Mouse (Mus musculus) heart, postnatal 10 days (tissue): ENCODE data around the gene Tbc1d25. TPM values are rescaled to one million over a fixed set of nuclear protein-coding genes. Genes with fewer than 3 reads are reported as not detected.
A peak's percentile ranks its signal among the peaks of the same experiment; 100 is the strongest.

Experiments used
- DNase-seq, 2 experiments: peaks; one replicate each; pipeline ENCODE4 v3.0.0; 2021
- intact Hi-C: fragments of 180-260 bp; cut with DNase I; formaldehyde crosslinking; loops from one replicate; pipeline ENCODE4 v1.15.1; 2025
- total RNA-seq, 2 experiments: library from RNA; stranded (reverse); gene quantifications; 2 replicates each; pipeline ENCODE4 v1.2.3; 2021

The Tbc1d25 gene
- total RNA-seq, 2 experiments from 2014 or later = 6.0 to 6.5 TPM

- no peak for DNase-seq
- intact Hi-C loops = no loop called here
Observed at GRCm38 (mm10) chrX:8182871-8183540, 7.0 kb upstream of the Tbc1d25 start.

DNA sequence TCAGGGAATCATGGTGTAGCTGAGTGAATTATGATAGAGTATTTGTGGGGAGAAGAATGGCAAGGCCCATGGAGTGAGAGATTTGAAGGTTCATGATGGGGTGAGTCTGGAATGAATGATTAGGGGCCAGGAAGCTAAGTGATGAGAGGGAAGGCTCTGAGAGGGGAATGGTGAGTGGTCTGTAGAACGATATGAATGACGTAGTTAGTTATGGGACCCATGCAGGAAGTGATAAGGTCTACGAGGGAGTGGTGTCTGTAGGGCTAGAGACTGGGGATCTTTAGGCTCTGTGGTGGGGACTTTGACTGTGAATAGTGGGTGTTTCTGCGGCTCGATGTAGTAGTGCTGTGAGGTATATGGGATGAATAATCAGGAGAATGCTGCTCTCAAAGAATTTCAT lies 3.7 kb upstream of the Tbc1d25 start:
- intact Hi-C loops = no loop called here
- DNase-seq = no peak

GRCm38 (mm10) chrX:8178871-8179270 lies 2.9 kb upstream of the Tbc1d25 start:
- intact Hi-C loops = no loop called here
- no peak for DNase-seq

DNA sequence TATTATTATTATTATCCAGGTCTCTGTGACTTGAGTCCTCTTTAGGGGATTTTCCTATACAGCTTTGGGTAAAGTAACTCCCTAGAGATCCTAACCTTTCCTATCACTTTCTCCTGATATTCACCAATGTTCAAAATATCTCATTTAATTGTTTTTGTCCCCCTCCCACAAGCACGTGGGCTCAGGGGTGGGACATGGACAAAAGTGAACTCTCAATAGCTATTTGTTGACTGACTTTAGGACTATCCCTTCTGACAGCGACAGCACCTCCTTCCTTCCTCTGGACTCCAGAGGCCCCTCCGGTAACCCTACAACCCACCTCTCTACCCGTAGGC lies 845 bp downstream of the Tbc1d25 start:
- intact Hi-C loops = no loop called here
- no peak for DNase-seq

DNA sequence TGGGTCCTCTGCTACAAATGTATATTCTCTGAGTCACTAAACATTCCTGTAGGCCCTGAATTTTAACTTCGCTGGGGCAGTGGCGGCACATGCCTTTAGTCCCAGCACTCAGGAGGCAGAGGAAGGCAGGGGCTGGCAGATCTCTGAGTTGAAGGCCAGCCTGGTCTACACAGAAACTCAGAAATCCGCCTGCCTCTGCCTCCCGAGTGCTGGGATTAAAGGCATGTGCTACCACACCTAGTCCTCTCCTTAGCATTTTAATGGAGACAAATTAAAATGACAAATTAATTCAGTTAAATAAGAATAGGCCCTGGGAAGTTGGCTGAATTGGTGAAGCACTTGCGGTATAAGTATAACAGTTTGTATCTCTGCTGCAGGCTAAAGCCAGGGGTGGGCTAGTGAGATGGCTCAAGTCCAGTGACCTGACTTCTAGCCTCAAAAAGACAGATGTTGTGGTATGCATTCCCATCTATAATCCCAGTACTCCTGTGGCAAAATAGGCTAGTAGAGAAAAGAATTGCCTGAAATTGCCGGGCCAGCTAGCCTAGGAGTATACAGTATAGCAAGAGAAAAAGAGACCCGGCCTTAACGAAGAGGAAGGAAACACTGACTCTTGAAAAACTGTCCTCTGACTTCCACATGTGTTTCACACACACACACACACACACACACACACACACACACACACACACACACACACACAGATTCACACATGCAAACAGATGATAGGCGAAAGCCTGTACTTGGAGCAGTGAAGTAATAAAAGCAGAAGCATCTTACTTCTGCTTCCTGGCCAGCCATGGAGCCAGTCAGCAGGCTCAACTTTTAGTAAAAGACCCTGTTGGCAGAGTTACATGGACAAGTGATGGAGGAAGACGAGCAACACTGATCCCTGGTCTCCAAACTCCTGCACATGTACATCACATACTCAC lies 8.0 kb downstream of the Tbc1d25 start:
- intact Hi-C loops = no loop called here
- no peak for DNase-seq

DNA sequence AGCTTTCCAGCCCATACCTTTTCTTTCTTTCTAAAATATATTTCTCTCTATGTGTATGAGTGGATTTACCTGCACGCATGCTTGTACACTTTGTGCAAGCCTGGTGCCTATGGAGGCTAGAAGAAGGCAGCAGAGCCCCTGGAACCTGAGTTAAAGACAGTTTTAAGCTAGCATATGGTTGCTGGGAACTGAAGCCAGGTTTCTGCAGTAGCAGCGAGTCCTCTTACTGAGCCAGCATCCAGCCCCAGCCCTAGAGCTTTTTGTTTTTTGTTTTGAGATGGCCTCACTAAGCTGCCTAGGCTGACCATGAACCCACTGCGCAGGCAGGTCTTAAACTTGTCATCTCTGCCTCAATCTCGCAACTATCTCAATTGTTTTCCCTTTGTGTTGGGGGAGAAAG lies 11.5 kb downstream of the Tbc1d25 start:
- DNase-seq = no peak
- intact Hi-C loops = no loop called here

DNA sequence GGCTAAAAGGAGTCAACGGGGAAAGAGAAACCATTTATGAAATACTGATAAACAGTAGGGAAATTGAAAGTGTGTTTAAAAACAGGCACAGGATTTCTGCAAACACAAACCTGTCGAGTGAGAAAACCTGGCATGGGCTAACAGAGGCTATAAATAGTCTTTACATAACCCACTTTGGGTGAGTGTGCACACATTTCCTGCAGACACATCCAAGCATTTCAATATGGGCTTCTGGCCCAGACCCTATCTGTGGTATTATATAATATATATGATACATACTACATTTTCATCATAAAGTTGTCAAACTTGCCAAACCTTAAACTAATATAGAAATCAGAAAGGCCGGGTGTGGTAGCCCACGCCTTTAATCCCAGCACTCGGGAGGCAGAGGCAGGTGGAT lies 12.9 kb downstream of the Tbc1d25 start:
- intact Hi-C loops = no loop called here
- DNase-seq = no peak

DNA sequence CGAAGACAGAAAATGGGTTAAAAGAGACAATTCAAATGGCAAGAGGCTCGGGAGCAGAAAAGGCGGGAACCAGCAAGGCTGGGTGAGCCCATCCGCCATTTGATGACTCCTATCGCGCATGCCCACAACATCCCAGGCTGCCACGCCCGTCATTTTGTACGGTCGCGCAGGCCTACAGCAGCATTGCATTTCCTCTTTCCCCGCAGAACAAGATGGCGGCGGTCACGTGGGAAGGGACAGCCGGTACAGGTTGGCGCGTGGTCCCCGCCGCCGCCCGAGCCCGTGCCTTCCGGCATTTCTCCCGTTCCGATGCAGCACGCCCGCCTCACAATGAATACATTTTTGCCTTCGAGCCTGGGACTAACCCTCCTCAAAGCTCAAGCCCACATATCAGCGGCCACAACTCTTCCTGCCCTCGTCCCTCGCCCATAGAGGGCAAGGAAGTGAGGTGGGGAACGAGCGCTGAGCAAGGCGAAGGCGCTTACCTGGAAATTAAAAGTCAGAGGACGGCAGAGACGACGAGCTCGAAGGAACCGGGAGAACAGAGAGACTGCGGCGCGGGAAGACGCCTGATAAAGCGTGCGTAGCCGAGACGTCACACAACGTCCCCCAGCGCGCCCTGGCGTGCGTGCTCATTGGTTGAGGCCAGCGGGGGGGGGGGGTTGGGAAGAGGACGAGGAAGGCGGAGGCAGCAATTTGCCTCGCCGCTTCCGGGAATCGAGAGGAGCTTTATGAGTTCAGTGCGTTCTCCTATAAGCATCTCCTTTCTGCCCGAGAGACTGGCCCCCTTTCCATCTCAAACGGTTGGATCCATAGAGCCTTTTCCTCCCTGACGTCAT lies 30.6 kb downstream of the Tbc1d25 start, which contains the start of gene Rbm3:
TSS of gene Rbm3 (minus strand) at position 728 of the 839 bp plus-strand sequence.
- intact Hi-C loops = no loop called here

DNA sequence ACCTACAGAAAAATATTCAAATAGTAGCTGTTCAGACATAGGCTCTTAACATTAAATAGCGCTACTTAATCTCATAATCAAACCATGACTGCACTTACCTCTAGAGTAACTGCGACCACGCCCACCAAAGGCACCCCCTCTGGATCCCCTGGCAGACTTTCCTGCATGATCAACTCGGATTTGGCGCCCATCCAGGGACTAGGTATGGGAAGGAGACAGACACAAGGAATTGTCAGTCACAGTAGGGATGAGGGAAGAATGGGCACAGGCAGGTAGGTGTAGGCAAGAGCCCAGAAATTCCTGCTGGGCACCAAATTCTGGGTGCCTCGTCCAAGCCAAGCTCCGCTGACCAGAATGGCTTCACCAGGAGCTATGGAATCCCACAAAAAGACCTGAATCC lies 32.2 kb downstream of the Tbc1d25 start:
- intact Hi-C loops = no loop called here
- DNase-seq = no peak

More for the DNA sequence above, 30.6 kb downstream of the Tbc1d25 start, which contains the start of gene Rbm3:
- peak; percentile 86 to 90 for DNase-seq

- intact Hi-C loops = no loop called here
Observed at GRCm38 (mm10) chrX:8142948-8143347, 33.0 kb downstream of the Tbc1d25 start.

DNA sequence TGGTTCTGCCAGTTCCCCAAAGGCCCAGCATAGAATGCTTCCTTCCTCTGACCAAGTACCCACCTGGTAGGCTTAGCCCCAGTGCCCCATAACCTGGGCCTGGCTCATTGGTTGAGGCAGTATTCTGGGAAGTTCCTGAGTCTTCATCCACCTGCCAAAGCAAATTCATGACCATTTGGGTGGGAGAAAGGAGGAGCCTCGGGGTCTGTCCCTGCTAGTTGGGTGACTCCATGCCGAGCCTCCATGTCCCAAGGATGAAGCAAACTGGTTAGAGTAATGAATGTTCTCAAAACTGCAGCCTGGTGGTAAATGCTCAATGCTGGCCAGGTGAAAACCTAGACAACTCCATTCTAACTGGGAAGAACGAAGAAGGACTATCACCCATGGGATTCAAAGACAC lies 34.9 kb downstream of the Tbc1d25 start:
- intact Hi-C loops = no loop called here

More at GRCm38 (mm10) chrX:8142948-8143347, 33.0 kb downstream of the Tbc1d25 start:
- DNase-seq = no peak

GRCm38 (mm10) chrX:8140446-8140845 lies 35.5 kb downstream of the Tbc1d25 start:
- intact Hi-C loops = no loop called here
- no peak for DNase-seq

More for the DNA sequence above, 34.9 kb downstream of the Tbc1d25 start:
- DNase-seq = no peak

- intact Hi-C loops = no loop called here
- DNase-seq = no peak
Observed at GRCm38 (mm10) chrX:8139480-8139879, 36.5 kb downstream of the Tbc1d25 start.

DNA sequence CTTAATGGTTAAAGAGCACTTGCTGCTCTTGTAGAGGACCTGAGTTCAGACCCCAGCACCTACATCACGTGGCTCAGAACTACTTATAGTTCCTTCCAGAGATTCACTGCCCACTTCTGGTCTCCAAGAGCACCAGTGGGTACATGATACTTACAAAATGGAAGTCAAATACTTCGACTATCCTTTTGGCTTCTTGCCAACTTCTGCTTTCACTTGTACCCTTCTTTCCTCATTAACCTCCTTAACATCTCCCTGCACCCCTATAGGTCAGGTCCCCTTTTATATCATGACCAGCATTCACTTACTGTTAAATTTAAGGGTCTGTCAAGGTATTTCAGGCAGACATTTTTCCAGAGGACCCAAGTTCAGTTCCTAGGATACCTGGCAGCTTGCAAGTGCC lies 40.1 kb downstream of the Tbc1d25 start:
- no peak for DNase-seq
- intact Hi-C loops = no loop called here

DNA sequence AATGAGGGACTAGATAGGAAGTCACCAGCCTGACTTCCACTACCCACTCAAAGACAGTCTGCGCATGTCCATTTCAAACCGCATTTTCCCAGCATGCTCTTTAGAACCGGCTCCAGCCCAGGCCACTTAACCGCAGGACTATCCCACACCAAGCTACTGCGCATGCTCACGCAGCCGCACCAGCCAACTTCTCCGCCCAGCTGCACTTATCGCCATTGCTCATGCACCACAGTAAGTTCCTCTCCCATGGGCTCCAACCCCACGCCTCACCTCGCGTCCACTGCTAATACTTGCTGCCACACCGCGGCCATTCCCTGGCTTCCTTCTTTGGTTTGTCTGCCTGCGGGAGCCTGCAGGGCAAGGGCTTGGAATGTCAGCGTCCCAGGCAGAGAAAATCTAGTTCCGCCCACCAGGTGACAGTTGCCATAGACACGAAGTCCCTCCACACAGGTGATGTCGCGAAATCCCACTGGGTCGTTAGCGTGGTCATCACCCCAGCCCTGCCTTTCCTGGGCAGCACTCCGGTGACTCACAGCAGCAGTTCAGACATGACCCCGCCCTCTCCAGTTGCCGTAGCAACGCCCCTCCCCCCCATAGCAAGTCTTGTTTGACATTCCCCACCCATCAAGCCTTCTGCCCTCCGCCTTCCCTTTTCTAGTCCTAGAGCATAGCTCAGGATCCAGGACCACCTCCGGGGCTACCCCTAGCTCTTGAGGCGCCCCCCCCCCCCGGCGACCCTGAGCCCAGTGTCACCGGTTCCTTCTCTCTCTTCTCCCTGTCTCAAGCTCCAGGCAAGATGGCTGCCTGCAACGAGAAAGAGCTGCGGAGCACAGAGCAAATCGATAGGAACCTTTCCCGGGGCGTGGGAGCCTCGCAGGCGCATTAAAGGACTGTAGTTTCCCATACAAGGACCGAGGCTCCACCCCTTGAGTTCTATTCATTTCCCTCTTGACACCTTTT lies 43.7 kb downstream of the Tbc1d25 start, which contains the start of gene Wdr13:
TSS of gene Wdr13 (minus strand) at position 876 of the 960 bp plus-strand sequence.
- DNase-seq = peak; percentile 89 to 92
- intact Hi-C loops = no loop called here

- no peak for DNase-seq
- intact Hi-C loops = no loop called here
Observed at GRCm38 (mm10) chrX:8131393-8131792, 44.6 kb downstream of the Tbc1d25 start.

- intact Hi-C loops = no loop called here
Observed at GRCm38 (mm10) chrX:8125235-8125634, 50.7 kb downstream of the Tbc1d25 start.

GRCm38 (mm10) chrX:8123821-8124470 lies 52.0 kb downstream of the Tbc1d25 start:
- intact Hi-C loops = no loop called here
- DNase-seq = no peak

More at GRCm38 (mm10) chrX:8125235-8125634, 50.7 kb downstream of the Tbc1d25 start:
- no peak for DNase-seq

DNA sequence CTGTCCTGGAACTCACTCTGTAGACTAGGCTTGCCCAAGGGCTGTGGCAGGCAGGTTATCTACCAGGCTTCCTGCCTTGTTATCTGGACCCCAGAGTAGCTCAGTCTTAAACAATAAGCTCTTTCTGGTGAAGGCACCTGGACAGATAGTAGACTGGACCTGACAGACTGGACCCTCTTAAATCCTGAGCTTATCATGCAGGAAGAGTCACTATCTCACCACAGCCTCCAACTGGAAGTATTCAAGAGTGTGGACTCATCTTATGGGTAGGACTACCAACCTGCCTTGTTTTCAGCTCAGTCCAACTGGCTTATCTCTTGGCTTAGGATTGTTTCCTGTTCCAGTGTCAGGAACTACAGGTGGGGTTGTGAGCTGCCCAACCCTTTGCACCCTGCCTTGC lies 58.7 kb downstream of the Tbc1d25 start:
- intact Hi-C loops = loop anchor here (10.0 kb wide), 1 partner anchor 202 kb away; the partner anchor contains the start of gene Pcsk1n
- no peak for DNase-seq
